21 mouse cellular contexts compared by ENCODE assay signal in genomic region chr7:73025640-73026039, GRCm38 (mm10).
A peak's percentile ranks its signal among the peaks of the same experiment; 100 is the strongest.
DNase-seq lines count a peak whose midpoint lies in the region; TF ChIP-seq lines count a peak whose summit lies in the region.
"Had no signal": no experiment of that assay in that cellular context is flagged by ENCODE, and none has a peak within 500 bp of the region (broad histone marks: within the 10 kb centered on the region; RNA-seq: fewer than 3 reads in every experiment).

No protein-coding gene starts in this region.

- no peaks in the 10 kb centered on the region for H3K79me2 ChIP-seq in heart, adult 2 months (replicated peaks; ENCODE audit: control insufficient read depth, insufficient read depth, low read length)

- H3K36me3 ChIP-seq in heart, adult 2 months (ENCODE audit: control insufficient read depth, insufficient read depth, low read length): no peaks in the 10 kb centered on the region
- H3K36me3 ChIP-seq: embryonic facial prominence, embryonic 15.5 days; heart, embryonic 13.5 days had no signal

- TF ChIP-seq POLR2A in heart, adult 2 months (IDR thresholded peaks at IDR 0.05; ENCODE audit: insufficient read depth, low read depth, low read length): no peak
- TF ChIP-seq POLR2A in brain, embryonic 14.5 days (IDR thresholded peaks at IDR 0.05; ENCODE audit: borderline replicate concordance, extremely low read depth, insufficient read depth, insufficient read length, poor library complexity, severe bottlenecking): no peak

- TF ChIP-seq CTCF in heart, adult 2 months (IDR thresholded peaks at IDR 0.05): peak; percentile 63
- TF ChIP-seq CTCF in layer of hippocampus, adult 2 months (conservative IDR thresholded peaks at IDR 0.05): peak; percentile 74
- no peak for TF ChIP-seq CTCF in brain, embryonic 14.5 days (IDR thresholded peaks at IDR 0.05; ENCODE audit: borderline replicate concordance, extremely low read depth, insufficient read depth, insufficient read length)

- intact Hi-C loops in heart, adult 2 months (cut with DNase I): loop anchor here (10.0 kb wide), 1 partner anchor 349 kb away; the partner anchor contains the start of gene Rgma

- no peak overlapping the region for H3K27ac ChIP-seq in heart, adult 2 months
- no peak overlapping the region for H3K27ac ChIP-seq in layer of hippocampus, adult 2 months
- H3K27ac ChIP-seq: embryonic facial prominence, embryonic 15.5 days; heart, embryonic 13.5 days had no signal

- TF ChIP-seq EP300 in heart, adult 2 months (IDR thresholded peaks at IDR 0.05; ENCODE audit: insufficient read depth, low read depth, low read length): no peak

- H3K4me3 ChIP-seq in heart, adult 2 months: no peak overlapping the region
- H3K4me3 ChIP-seq in layer of hippocampus, adult 2 months: no peak overlapping the region
- H3K4me3 ChIP-seq: embryonic facial prominence, embryonic 15.5 days; heart, embryonic 13.5 days; myocyte had no signal

- H3K9ac ChIP-seq in heart, adult 2 months (ENCODE audit: low read depth, low read length): no peak overlapping the region
- H3K9ac ChIP-seq: embryonic facial prominence, embryonic 15.5 days; heart, embryonic 13.5 days; liver, postnatal 0 days had no signal

- WGBS in heart, adult 2 months: 49% methylated on average over 5 of the region's 5 CpGs

- no peak for DNase-seq in heart, adult 2 months
- DNase-seq in heart, adult 9 months (ENCODE audit: low spot score in 2 of 2): no peak
- DNase-seq in layer of hippocampus, adult 2 months (ENCODE audit: low spot score in 2 of 2): peak in 1 of 2 experiments; percentile 14
- no peak for DNase-seq in layer of hippocampus, postnatal 36 days
- DNase-seq in lung, postnatal 10 days: peak; percentile 12
- no peak for DNase-seq in lung, postnatal 25 days (ENCODE audit: low spot score)
- DNase-seq in brain, embryonic 14.5 days (ENCODE audit: low read depth): peak; percentile 29
- DNase-seq in urinary bladder, adult 18-20 months (ENCODE audit: low spot score in 2 of 2): no peak
- DNase-seq: adrenal gland, postnatal 10 days; cerebellum, adult 11 months; cerebellum, postnatal 10 days; gastrocnemius, postnatal 25 days; kidney, adult 2 months; kidney, postnatal 25 days; liver, postnatal 0 days; midbrain, embryonic 14.5 days; thymus, postnatal 36 days had no signal

- H3K4me1 ChIP-seq in heart, adult 2 months (ENCODE audit: control insufficient read depth, insufficient read depth, low read length): no peaks in the 10 kb centered on the region
- H3K4me1 ChIP-seq: embryonic facial prominence, embryonic 15.5 days had no signal

- no peaks in the 10 kb centered on the region for H3K27me3 ChIP-seq in heart, adult 2 months (ENCODE audit: control insufficient read depth, insufficient read depth, low read length)
- H3K27me3 ChIP-seq: embryonic facial prominence, embryonic 15.5 days; Patski had no signal

Comparison
In these comparisons a context has a peak if more than half of its experiments do, and no peak if none do; other contexts are left out.
1. DNase-seq: peak in lung, postnatal 10 days (single experiment) and brain, embryonic 14.5 days (single experiment); none in heart, adult 2 months (0 of 2), heart, adult 9 months (0 of 2), layer of hippocampus, postnatal 36 days (0 of 2), lung, postnatal 25 days (single experiment) and urinary bladder, adult 18-20 months (0 of 2).